Mouse (Mus musculus): Measurements from ENCODE around the gene Anxa11. TPM values are rescaled to one million over a fixed set of nuclear protein-coding genes. Genes with fewer than 3 reads are reported as not detected.
"Not testable (repeated sequence)": the region's sequence is repeated elsewhere in the genome, so short reads cannot be mapped to it uniquely, and the experiment has no call there.

The Anxa11 gene
- polyA plus RNA-seq, 1 experiment from 2014 or later = 3.1 TPM

DNA sequence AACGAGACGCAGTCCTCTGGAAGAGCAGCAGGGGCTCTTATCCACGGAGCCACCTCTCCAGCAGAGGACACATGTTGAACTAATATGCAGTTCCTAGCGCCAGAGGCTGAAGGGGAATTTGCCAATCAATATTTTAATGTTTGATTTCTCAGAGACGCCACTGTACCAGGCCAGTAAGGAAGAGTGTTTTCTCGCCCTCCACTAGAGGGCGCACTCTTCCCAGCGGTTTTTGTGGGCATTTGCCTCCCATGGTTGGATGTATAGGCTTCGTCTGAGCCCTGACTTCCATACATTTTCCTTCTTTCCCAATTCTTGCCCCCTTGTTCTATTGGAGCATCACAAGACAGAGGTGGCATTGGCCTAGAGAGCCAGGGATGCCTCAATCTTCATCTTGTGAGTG, 65.3 kb downstream of the Anxa11 start:
- H3K4me3 ChIP-seq (ENCODE audit: low read length) = not testable (repeated sequence)

DNA sequence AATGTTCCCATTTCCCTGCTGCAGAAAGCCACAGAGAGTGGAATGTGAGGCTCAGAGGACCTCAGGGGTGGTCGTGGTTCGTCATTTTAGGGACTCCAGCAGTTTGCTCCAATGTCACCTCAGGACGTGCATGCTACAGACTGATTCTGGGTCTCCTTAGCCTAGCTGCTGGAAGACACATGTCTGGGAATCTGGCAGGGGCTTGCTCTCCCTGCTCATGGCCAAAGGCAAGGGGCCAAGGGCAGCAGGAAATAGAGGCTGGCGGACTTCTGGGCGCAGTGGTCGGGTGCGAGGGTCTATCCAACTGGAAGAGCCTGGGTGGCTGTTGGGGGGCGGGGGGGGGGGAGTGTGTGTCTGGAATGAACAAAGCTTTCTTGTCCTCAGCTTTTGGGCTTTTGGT, 67.0 kb downstream of the Anxa11 start:
- H3K4me2 ChIP-seq (ENCODE audit: low read length) = not testable (repeated sequence)

More for the DNA sequence above, 65.3 kb downstream of the Anxa11 start:
- not testable (repeated sequence) for H3K9me3 ChIP-seq (ENCODE audit: control insufficient read depth, low read length); H3K4me1 ChIP-seq (ENCODE audit: control insufficient read depth, insufficient read depth, low read depth, low read length); H3K36me3 ChIP-seq (ENCODE audit: control insufficient read depth, insufficient read depth, low read length); H3K4me2 ChIP-seq (ENCODE audit: low read length); ATAC-seq; H3K27me3 ChIP-seq (replicated peaks; ENCODE audit: control insufficient read depth, insufficient read depth, low read length); H3K27ac ChIP-seq (ENCODE audit: low read depth, low read length); H3K9ac ChIP-seq (ENCODE audit: low read depth, low read length)
- no CpG with 5 or more reads among the region's 9 CpGs for WGBS

DNA sequence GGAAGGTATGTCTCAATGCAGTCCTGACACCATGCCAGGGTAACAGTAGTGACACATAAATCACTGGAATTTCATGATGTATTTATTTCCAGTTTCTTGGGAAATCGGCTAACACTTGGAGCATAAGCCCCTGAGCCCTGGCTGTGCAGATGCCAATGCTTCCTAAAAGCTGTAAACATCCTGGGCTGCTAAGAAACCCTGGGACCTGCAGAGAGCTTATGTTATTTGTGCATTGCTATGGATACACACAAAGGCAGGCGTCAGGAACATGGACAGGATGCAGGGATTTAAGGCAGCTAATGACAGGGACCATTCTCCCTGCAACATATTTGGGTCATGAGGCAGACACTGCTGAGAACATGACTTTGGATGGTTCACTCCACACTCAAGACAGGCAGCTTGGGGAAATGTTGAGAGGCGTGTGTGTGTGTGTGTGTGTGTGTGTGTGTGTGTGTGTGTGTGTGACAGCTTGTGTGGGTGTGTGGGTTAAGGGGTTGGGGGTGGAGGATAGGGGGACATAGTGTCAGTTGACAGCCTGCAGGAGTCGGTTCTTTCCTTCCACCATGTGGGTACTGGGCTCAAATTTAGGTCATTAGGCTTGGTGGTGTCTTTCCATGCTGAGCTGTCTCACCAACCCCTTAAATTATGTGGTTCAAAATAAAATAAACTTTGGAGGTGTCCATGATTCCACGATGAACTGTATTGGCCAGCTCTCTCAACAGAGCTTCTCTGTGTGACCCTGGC, 76.6 kb downstream of the Anxa11 start:
- H3K27me3 ChIP-seq (replicated peaks; ENCODE audit: control insufficient read depth, insufficient read depth, low read length); H3K9me3 ChIP-seq (ENCODE audit: control insufficient read depth, low read length); H3K27ac ChIP-seq (ENCODE audit: low read depth, low read length); H3K4me1 ChIP-seq (ENCODE audit: control insufficient read depth, insufficient read depth, low read depth, low read length); H3K36me3 ChIP-seq (ENCODE audit: control insufficient read depth, insufficient read depth, low read length); H3K4me3 ChIP-seq (ENCODE audit: low read length); H3K4me2 ChIP-seq (ENCODE audit: low read length); H3K9ac ChIP-seq (ENCODE audit: low read depth, low read length); ATAC-seq: not testable (repeated sequence)
- WGBS = no CpG with 5 or more reads among the region's 5 CpGs

More for the DNA sequence above, 67.0 kb downstream of the Anxa11 start:
- not testable (repeated sequence) for H3K9me3 ChIP-seq (ENCODE audit: control insufficient read depth, low read length); H3K4me3 ChIP-seq (ENCODE audit: low read length); H3K27me3 ChIP-seq (replicated peaks; ENCODE audit: control insufficient read depth, insufficient read depth, low read length); H3K9ac ChIP-seq (ENCODE audit: low read depth, low read length); H3K36me3 ChIP-seq (ENCODE audit: control insufficient read depth, insufficient read depth, low read length); H3K27ac ChIP-seq (ENCODE audit: low read depth, low read length); H3K4me1 ChIP-seq (ENCODE audit: control insufficient read depth, insufficient read depth, low read depth, low read length)
- WGBS = no CpG with 5 or more reads among the region's 8 CpGs
- ATAC-seq = 0 out of 2 replicates have a peak, but pooled peaks have one; percentile 30

DNA sequence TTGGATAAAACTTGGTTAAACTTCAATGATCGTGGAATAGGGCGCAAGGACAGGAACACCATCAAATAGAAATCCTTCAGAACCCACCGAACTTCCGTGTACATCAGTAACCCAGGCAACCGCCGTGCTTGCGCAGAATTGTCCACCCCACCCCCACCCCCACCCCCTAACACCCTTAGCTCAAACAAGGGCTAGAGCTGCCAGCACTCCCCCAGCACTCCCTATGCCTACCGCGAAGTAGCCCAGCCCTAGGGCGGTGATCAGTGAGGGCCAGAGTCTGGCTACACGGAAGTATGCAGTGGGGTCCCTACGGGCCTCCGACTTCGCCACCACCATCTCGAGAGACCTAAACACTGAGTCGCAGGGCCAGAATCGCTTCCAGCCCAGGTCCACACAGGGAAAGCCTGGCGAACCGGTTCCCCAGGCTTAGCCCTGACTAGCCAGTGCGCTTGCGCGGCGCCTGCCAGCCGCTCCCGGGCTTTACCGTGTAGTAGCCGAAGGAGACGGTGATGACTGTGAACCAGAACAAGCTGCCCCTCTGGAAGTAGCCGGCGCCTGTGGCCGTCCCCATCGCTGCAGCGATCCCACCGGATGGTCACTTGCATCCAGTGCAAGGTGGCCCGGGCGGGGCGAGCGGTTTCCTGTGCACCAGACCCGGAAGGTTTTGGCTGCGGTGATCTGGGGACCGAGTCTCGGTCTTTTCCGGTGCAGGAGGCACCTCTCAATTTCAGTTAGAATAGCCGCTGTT, 85.0 kb downstream of the Anxa11 start:
- ATAC-seq = peak; percentile 93
- H3K27me3 ChIP-seq (replicated peaks; ENCODE audit: control insufficient read depth, insufficient read depth, low read length) = not testable (repeated sequence)

DNA sequence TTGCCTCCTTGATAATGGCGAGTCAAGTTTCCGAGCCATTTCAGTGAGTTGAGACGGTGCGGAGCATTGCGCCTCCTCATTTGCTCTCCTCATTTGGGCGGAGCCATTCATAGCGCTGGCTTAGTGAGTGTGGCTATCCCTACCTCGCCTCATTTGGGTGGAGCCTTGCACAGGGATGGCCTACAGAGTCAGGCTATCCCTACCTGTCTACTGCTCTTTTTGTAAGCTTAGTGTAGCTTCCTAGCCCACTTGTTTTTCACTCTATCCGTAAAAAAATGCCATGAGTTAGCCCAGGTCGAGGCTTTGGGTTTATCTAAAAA, 85.6 kb downstream of the Anxa11 start, which contains the start of gene Tmem254a:
Gene Tmem254a (minus strand): TSS at position 111 of the 320 bp plus-strand sequence.
- ATAC-seq = peak; percentile 92
- not testable (repeated sequence) for H3K4me1 ChIP-seq (ENCODE audit: control insufficient read depth, insufficient read depth, low read depth, low read length); H3K27me3 ChIP-seq (replicated peaks; ENCODE audit: control insufficient read depth, insufficient read depth, low read length); H3K27ac ChIP-seq (ENCODE audit: low read depth, low read length); H3K9ac ChIP-seq (ENCODE audit: low read depth, low read length); H3K4me3 ChIP-seq (ENCODE audit: low read length); H3K4me2 ChIP-seq (ENCODE audit: low read length); H3K36me3 ChIP-seq (ENCODE audit: control insufficient read depth, insufficient read depth, low read length); H3K9me3 ChIP-seq (ENCODE audit: control insufficient read depth, low read length)
- WGBS = no CpG with 5 or more reads among the region's 10 CpGs

More for the DNA sequence above, 85.0 kb downstream of the Anxa11 start:
- H3K27ac ChIP-seq (ENCODE audit: low read depth, low read length); H3K4me3 ChIP-seq (ENCODE audit: low read length); H3K4me1 ChIP-seq (ENCODE audit: control insufficient read depth, insufficient read depth, low read depth, low read length); H3K9me3 ChIP-seq (ENCODE audit: control insufficient read depth, low read length); H3K4me2 ChIP-seq (ENCODE audit: low read length); H3K9ac ChIP-seq (ENCODE audit: low read depth, low read length); H3K36me3 ChIP-seq (ENCODE audit: control insufficient read depth, insufficient read depth, low read length): not testable (repeated sequence)
- no CpG with 5 or more reads among the region's 44 CpGs for WGBS

Small RNA genes within 50 kb of the gene (microRNA-seq; reads per million reads assigned to microRNA genes)
- not detected for gene Gm23701

Other genes with a start within 250 kb of the Anxa11 start
- gene Ppif, start 148.0 kb upstream of the Anxa11 start, polyA plus RNA-seq (2015; fragmentation: Nextera tagmentation; extraction: Ambion mirVana) = 34.6 and 45.4 TPM in 2 replicates
- 10.1 and 17.2 TPM in 2 replicates for gene Zcchc24, start 73.1 kb upstream of the Anxa11 start, polyA plus RNA-seq (2015; fragmentation: Nextera tagmentation; extraction: Ambion mirVana)
- gene Plac9a, start 60.9 kb downstream of the Anxa11 start, polyA plus RNA-seq (2015; fragmentation: Nextera tagmentation; extraction: Ambion mirVana) = not detected in 2 replicates
- 4.7 and 6.7 TPM in 2 replicates for gene Tmem254a, start 85.5 kb downstream of the Anxa11 start, polyA plus RNA-seq (2015; fragmentation: Nextera tagmentation; extraction: Ambion mirVana)
- gene Cphx1, start 96.1 kb downstream of the Anxa11 start, polyA plus RNA-seq (2015; fragmentation: Nextera tagmentation; extraction: Ambion mirVana) = not detected in 2 replicates
- gene Duxbl1, start 136.4 kb downstream of the Anxa11 start, polyA plus RNA-seq (2015; fragmentation: Nextera tagmentation; extraction: Ambion mirVana) = 1.3 and 1.7 TPM in 2 replicates
- gene Gm9780, start 200.6 kb downstream of the Anxa11 start, polyA plus RNA-seq (2015; fragmentation: Nextera tagmentation; extraction: Ambion mirVana) = 8.4 and 8.6 TPM in 2 replicates
- 31.1 and 32.6 TPM in 2 replicates for gene Tmem254c, start 225.2 kb downstream of the Anxa11 start, polyA plus RNA-seq (2015; fragmentation: Nextera tagmentation; extraction: Ambion mirVana)
- not detected in 2 replicates for gene Cphx2, start 239.4 kb downstream of the Anxa11 start, polyA plus RNA-seq (2015; fragmentation: Nextera tagmentation; extraction: Ambion mirVana)
- not detected in 2 replicates for gene Cphx3, start 240.1 kb downstream of the Anxa11 start, polyA plus RNA-seq (2015; fragmentation: Nextera tagmentation; extraction: Ambion mirVana)

Measured in hindbrain, embryonic 16.5 days (tissue).